ENCODE assay signal across 16 mouse cellular contexts in genomic region chr11:89174967-89175366, GRCm38 (mm10).
A peak's percentile ranks its signal among the peaks of the same experiment; 100 is the strongest.
DNase-seq lines count a peak whose midpoint lies in the region; ATAC-seq and TF ChIP-seq lines count a peak whose summit lies in the region.
"Had no signal": no experiment of that assay in that cellular context is flagged by ENCODE, and none has a peak within 500 bp of the region (broad histone marks: within the 10 kb centered on the region; RNA-seq: fewer than 3 reads in every experiment).

No protein-coding gene starts in this region.

- no peak overlapping the region for H3K9ac ChIP-seq in heart, embryonic 14.5 days (ENCODE audit: low read length)
- H3K9ac ChIP-seq in heart, adult 2 months (ENCODE audit: low read depth, low read length): no peak overlapping the region
- no peak overlapping the region for H3K9ac ChIP-seq in lung, embryonic 14.5 days
- no peak overlapping the region for H3K9ac ChIP-seq in embryonic facial prominence, embryonic 11.5 days (replicated peaks; ENCODE audit: low read length)
- H3K9ac ChIP-seq in limb, embryonic 11.5 days (ENCODE audit: low read length): no peak overlapping the region
- H3K9ac ChIP-seq: forebrain, embryonic 15.5 days; liver, embryonic 13.5 days; stomach, embryonic 15.5 days had no signal

- TF ChIP-seq POLR2A in heart, adult 2 months (IDR thresholded peaks at IDR 0.05; ENCODE audit: insufficient read depth, low read depth, low read length): no peak

- no peaks in the 10 kb centered on the region for H3K27me3 ChIP-seq in heart, embryonic 14.5 days (ENCODE audit: control insufficient read depth, insufficient read depth, low read length)
- no peaks in the 10 kb centered on the region for H3K27me3 ChIP-seq in heart, adult 2 months (ENCODE audit: control insufficient read depth, insufficient read depth, low read length)
- no peaks in the 10 kb centered on the region for H3K27me3 ChIP-seq in lung, embryonic 14.5 days (ENCODE audit: insufficient read depth, low read length)
- H3K27me3 ChIP-seq in embryonic facial prominence, embryonic 11.5 days (ENCODE audit: control insufficient read depth, insufficient read depth, low read length): no peaks in the 10 kb centered on the region
- no peaks in the 10 kb centered on the region for H3K27me3 ChIP-seq in limb, embryonic 11.5 days (ENCODE audit: control insufficient read depth, insufficient read depth, low read length)
- H3K27me3 ChIP-seq: forebrain, embryonic 15.5 days; liver, embryonic 13.5 days; stomach, embryonic 15.5 days had no signal

- no peak overlapping the region for H3K4me3 ChIP-seq in heart, embryonic 14.5 days (ENCODE audit: control insufficient read depth in 1 of 2, insufficient read depth in 1 of 2, low read depth in 1 of 2, low read length in 2 of 2)
- no peak overlapping the region for H3K4me3 ChIP-seq in heart, adult 2 months
- H3K4me3 ChIP-seq in lung, embryonic 14.5 days (ENCODE audit: low read depth, low read length): no peak overlapping the region
- H3K4me3 ChIP-seq in embryonic facial prominence, embryonic 11.5 days (ENCODE audit: low read depth, low read length): no peak overlapping the region
- H3K4me3 ChIP-seq in limb, embryonic 11.5 days (ENCODE audit: low read depth, low read length): no peak overlapping the region
- H3K4me3 ChIP-seq: forebrain, embryonic 15.5 days; liver, embryonic 13.5 days; stomach, embryonic 15.5 days had no signal

- TF ChIP-seq CTCF in heart, adult 2 months (IDR thresholded peaks at IDR 0.05): no peak
- TF ChIP-seq CTCF in lung, embryonic 14.5 days (IDR thresholded peaks at IDR 0.05; ENCODE audit: low read depth): no peak

- no peak for TF ChIP-seq EP300 in heart, adult 2 months (IDR thresholded peaks at IDR 0.05; ENCODE audit: insufficient read depth, low read depth, low read length)

- no peaks in the 10 kb centered on the region for H3K79me2 ChIP-seq in heart, adult 2 months (replicated peaks; ENCODE audit: control insufficient read depth, insufficient read depth, low read length)

- H3K4me2 ChIP-seq in heart, embryonic 14.5 days (ENCODE audit: low read length): peak overlapping the region; percentile 37
- H3K4me2 ChIP-seq in lung, embryonic 14.5 days: peak overlapping the region; percentile 39
- H3K4me2 ChIP-seq in embryonic facial prominence, embryonic 11.5 days (ENCODE audit: low read depth, low read length): peak overlapping the region; percentile 30; the same call in 1 of the 2 replicates
- H3K4me2 ChIP-seq in limb, embryonic 11.5 days (ENCODE audit: low read depth, severe bottlenecking): peak overlapping the region; percentile 28; the same call in 1 of the 2 replicates
- H3K4me2 ChIP-seq: forebrain, embryonic 15.5 days; liver, embryonic 13.5 days had no signal

- H3K27ac ChIP-seq in heart, embryonic 14.5 days (replicated peaks in 1 of 2; ENCODE audit: control insufficient read depth in 1 of 2, insufficient read depth in 1 of 2, low read depth in 2 of 2, low read length in 2 of 2): no peak overlapping the region
- H3K27ac ChIP-seq in heart, adult 2 months: no peak overlapping the region
- H3K27ac ChIP-seq in lung, embryonic 14.5 days (ENCODE audit: low read depth): no peak overlapping the region
- no peak overlapping the region for H3K27ac ChIP-seq in embryonic facial prominence, embryonic 11.5 days (replicated peaks; ENCODE audit: low read depth, low read length)
- H3K27ac ChIP-seq in limb, embryonic 11.5 days (replicated peaks; ENCODE audit: low read depth, low read length): no peak overlapping the region
- H3K27ac ChIP-seq: forebrain, embryonic 15.5 days; liver, embryonic 13.5 days; macrophage; stomach, embryonic 15.5 days had no signal

- WGBS in heart, embryonic 14.5 days: 32% methylated on average over 6 of the region's 6 CpGs
- 47% methylated on average over 6 of the region's 6 CpGs for WGBS in heart, adult 2 months
- 13% methylated on average over 6 of the region's 6 CpGs for WGBS in lung, embryonic 14.5 days
- WGBS in embryonic facial prominence, embryonic 11.5 days: 13% methylated on average over 6 of the region's 6 CpGs
- WGBS in limb, embryonic 11.5 days: 24% methylated on average over 6 of the region's 6 CpGs

- DNase-seq in heart, adult 2 months: no peak
- no peak for DNase-seq in lung, embryonic 14.5 days
- DNase-seq in lung, postnatal 10 days: no peak
- DNase-seq in embryonic facial prominence, embryonic 11.5 days (ENCODE audit: low spot score): peak; percentile 50
- DNase-seq in limb, embryonic 11.5 days (ENCODE audit: low spot score): no peak
- no peak for DNase-seq in spleen, adult 18-20 months
- DNase-seq: cerebellum, adult 11-12 months; liver, embryonic 13.5 days; midbrain, embryonic 14.5 days; right cerebral cortex, postnatal 4 days; thymus, postnatal 25 days had no signal

- no peak for ATAC-seq in heart, embryonic 14.5 days (ENCODE audit: insufficient number of reproducible peaks, insufficient read depth, low FRiP score, low read depth)
- 0 out of 2 replicates have a peak, but pooled peaks have one; percentile 22 for ATAC-seq in lung, embryonic 14.5 days (ENCODE audit: insufficient read depth)
- ATAC-seq in embryonic facial prominence, embryonic 11.5 days (replicated peaks; ENCODE audit: insufficient number of reproducible peaks, low FRiP score, low TSS enrichment, low read depth): no peak
- no peak for ATAC-seq in limb, embryonic 11.5 days (ENCODE audit: insufficient number of reproducible peaks, low FRiP score, low TSS enrichment, low read depth)
- ATAC-seq: CD4-positive, CD25-positive, alpha-beta regulatory T cell, adult 4 months; forebrain, embryonic 15.5 days had no signal

- intact Hi-C loops in heart, adult 2 months (cut with DNase I): no loop called here

- no peaks in the 10 kb centered on the region for H3K9me3 ChIP-seq in heart, embryonic 14.5 days (ENCODE audit: control insufficient read depth, low read length)
- H3K9me3 ChIP-seq in lung, embryonic 14.5 days (ENCODE audit: low read depth, low read length): no peaks in the 10 kb centered on the region
- H3K9me3 ChIP-seq in embryonic facial prominence, embryonic 11.5 days (replicated peaks; ENCODE audit: control insufficient read depth, low read length): no peaks in the 10 kb centered on the region
- no peaks in the 10 kb centered on the region for H3K9me3 ChIP-seq in limb, embryonic 11.5 days (ENCODE audit: control insufficient read depth, low read length)
- H3K9me3 ChIP-seq: forebrain, embryonic 15.5 days; liver, embryonic 13.5 days; stomach, embryonic 15.5 days had no signal

- no peaks in the 10 kb centered on the region for H3K36me3 ChIP-seq in heart, embryonic 14.5 days (ENCODE audit: control insufficient read depth, insufficient read depth, low read length)
- H3K36me3 ChIP-seq in heart, adult 2 months (ENCODE audit: control insufficient read depth, insufficient read depth, low read length): no peaks in the 10 kb centered on the region
- no peaks in the 10 kb centered on the region for H3K36me3 ChIP-seq in lung, embryonic 14.5 days (ENCODE audit: insufficient read depth)
- no peaks in the 10 kb centered on the region for H3K36me3 ChIP-seq in embryonic facial prominence, embryonic 11.5 days (replicated peaks; ENCODE audit: control insufficient read depth, insufficient read depth, low read depth, low read length)
- no peaks in the 10 kb centered on the region for H3K36me3 ChIP-seq in limb, embryonic 11.5 days (ENCODE audit: control insufficient read depth, insufficient read depth, low read length)
- H3K36me3 ChIP-seq: forebrain, embryonic 15.5 days; liver, embryonic 13.5 days; stomach, embryonic 15.5 days had no signal

- H3K4me1 ChIP-seq in heart, embryonic 14.5 days (ENCODE audit: control insufficient read depth in 2 of 2, insufficient read depth in 2 of 2, low read length in 2 of 2): peaks cover 8% of the 10 kb centered on the region in 2 experiments; a peak in 3 of 4 replicates
- H3K4me1 ChIP-seq in heart, adult 2 months (ENCODE audit: control insufficient read depth, insufficient read depth, low read length): no peaks in the 10 kb centered on the region
- H3K4me1 ChIP-seq in lung, embryonic 14.5 days (ENCODE audit: insufficient read depth): no peaks in the 10 kb centered on the region; the same call in 1 of the 2 replicates
- no peaks in the 10 kb centered on the region; the same call in 1 of the 2 replicates for H3K4me1 ChIP-seq in embryonic facial prominence, embryonic 11.5 days (ENCODE audit: control insufficient read depth, insufficient read depth, low read length)
- peaks cover 5% of the 10 kb centered on the region for H3K4me1 ChIP-seq in limb, embryonic 11.5 days (ENCODE audit: control insufficient read depth, insufficient read depth, low read length)
- H3K4me1 ChIP-seq: liver, embryonic 13.5 days had no signal
